Mouse (Mus musculus): Measurements from ENCODE around the gene Plagl1.

Gene Plagl1

DNA sequence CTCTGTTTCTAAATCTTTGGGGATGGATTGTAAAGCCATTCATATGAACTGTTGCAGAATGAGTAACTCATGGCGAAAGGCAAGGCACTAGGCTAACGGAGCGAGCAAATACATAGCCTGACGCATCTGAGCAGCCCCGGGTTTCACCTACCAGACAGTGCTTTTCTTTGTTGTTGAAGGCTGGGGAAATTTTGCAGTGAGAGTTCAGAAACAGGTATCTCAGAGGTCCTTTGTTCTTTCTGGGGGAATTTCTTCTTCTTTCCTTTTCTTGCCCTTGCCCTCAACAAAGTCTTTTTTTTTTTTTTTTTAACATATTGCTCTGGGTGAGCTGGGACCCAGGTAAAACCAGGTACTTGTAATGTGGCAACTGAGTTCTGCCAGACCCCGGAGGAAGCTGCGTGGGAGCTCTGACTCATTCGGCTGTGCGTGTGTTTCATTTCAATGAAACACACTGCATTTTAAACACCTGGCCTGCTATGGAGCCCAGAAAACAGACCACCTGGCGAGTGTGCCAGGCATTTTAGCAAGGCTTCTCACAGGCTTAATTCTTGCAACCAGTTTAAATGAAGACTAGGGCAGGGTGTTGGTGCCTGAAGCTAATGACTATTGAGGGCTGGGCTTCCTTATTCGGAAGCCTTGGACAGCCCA, at the start of gene Plagl1:
Gene Plagl1 (plus strand): TSS at position 484 of the 648 bp plus-strand sequence.
- DNase-seq (ENCODE audit: low read depth, low spot score): no peak

DNA sequence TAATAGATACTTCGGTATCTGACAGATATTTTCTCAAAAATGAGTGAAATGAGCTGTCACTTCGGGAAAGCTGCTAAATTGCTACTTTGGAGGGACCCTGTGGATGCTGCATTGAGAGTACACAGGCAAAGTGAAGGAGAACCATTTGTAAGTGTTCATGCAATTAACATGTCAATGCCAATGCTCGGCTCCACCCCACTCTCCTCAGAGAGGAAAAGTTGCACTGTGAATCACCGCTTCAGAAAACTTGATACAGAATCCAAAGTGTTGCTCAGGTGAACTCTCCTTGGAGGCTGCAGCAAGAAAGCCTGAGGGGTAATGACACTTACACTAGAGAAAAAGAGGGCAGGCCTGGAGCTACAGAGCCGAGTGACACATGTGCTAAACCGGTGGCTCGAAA, 46.3 kb upstream of the Plagl1 start:
- peak; percentile 70 for DNase-seq (ENCODE audit: low read depth, low spot score)

DNA sequence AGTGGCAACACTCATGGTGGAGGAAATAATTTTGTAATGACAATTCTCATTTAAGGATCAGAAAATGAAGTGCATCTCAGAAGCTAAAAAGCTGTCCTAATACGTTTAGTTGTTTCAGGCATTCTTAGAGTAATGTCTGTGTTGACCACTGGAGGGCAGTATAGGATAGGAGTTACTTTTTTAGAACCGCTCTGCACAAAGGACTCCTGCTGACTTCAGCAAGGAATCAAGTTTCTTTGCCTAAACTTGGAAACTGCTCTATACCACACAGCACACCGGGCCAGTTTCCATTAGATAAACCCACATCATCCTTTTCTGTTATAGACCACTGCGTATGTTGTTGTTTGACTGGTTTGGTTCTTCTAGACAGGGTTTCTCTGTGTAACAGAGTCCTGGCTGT, 43.7 kb upstream of the Plagl1 start:
- DNase-seq (ENCODE audit: low read depth, low spot score): peak; percentile 85

DNA sequence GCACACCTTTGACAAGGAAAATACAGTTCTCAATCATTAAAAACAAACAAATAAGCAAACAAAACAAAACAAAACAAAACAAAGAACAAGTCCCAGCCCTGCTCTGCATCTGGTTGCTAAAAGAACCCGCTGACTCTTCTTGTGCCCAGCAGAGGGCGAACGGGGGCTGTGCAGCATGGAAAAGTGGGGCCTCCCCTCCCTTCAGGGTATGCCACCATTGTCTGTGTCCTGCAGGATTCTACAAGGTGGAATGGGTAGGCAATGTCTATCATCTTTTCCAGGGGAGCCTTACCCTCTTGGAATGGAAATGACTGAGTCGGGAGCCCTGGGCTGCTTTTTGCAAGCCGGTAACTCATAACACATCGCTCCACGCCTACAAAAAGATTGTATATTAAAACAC, 41.8 kb upstream of the Plagl1 start:
- DNase-seq (ENCODE audit: low read depth, low spot score): peak; percentile 51

DNA sequence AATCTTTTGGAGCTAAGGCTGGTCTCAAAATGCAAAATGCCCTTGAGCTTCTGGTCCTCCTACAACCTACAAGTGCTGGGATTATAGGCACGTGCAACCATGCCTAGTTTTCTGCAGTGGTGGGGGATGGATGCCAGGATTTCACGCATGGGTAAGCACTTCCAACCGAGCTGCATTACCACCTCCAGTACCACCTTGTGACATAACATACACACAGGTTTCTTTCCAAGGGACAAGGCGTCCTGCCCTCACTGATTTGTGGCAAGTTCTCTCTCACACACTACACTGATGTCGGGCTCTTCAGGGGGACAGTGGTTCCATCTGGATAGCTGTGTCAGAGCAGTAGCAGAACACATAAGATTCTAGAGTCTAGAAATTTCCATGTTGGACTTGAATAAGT, 41.3 kb upstream of the Plagl1 start:
- no peak for DNase-seq (ENCODE audit: low read depth, low spot score)

DNA sequence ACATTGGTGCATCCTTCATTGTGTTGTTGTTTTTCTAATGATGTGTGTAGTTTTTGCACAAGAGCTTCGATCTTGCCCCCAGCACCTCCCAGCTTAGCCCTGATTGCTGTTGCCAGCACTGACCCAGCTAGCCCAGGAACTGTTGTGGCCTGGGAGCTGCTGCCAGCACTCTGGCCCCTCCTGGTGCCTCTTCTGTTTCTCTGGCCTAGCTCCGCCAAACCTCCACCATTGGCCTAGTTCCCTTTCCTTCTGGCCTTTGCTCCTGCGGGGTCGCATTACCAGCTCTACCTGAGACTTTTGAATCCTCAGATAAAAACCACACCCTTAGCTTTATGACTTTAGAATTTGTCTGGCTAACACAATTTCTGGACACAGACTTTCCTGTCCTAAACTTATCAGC, 38.2 kb upstream of the Plagl1 start:
- DNase-seq (ENCODE audit: low read depth, low spot score): no peak

DNA sequence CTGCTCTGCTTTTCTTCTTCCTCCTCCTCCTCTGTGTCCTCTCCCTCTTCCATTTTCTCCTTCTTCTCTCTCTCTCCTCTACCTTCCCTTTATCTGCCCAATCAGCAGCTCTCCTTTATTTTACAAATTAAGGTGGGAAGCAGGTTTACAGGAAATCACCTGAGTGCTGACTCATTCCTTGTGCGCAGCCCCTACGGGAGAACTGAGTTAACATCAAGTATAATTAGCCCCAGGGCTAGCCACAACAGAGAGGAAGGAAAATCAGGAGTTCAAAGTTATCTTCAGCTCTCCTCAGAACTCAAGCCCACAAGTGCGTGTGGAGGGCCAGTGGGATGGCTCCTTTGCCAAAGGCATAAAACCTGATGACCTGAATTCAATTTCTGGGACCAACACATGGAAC, 36.3 kb upstream of the Plagl1 start:
- peak; percentile 31 for DNase-seq (ENCODE audit: low read depth, low spot score)

DNA sequence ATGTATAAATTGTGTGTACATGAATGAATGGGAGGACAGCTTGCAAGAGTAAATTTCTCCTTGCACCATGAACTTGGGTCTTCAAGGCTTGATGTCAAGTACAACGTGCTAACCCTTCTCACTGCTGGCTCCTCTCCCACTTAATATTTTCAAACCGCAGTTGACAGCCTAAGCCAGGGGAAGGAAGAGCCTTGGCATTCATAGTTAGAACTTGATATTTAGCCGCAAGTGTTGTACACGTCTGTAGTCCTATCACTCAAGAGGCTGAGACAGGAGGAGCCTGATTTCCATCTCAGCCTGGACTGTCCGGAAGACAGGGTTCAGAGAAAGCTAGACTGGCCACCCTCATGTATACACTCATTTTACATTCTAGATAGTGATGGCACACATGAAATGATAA, 32.6 kb upstream of the Plagl1 start:
- no peak for DNase-seq (ENCODE audit: low read depth, low spot score)

DNA sequence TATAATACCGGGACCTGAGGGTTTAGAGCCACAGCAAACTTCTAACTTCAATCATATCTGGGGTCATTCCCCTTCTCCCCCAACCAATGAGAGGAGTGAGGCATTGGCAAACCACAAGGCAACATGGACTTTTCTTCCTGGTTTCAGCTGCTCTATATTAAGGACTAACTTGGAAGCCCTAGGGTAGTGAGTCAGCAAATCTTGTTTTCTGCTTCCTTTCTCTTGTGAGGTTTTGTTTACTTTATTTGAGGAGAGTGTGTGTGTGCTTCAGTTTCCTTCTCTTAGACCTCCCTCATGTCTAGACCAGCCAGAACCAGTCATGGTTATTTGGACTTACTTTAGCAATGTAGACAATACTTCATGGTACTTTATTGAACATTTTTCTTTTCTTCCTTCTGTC, 32.1 kb upstream of the Plagl1 start:
- no peak for DNase-seq (ENCODE audit: low read depth, low spot score)

DNA sequence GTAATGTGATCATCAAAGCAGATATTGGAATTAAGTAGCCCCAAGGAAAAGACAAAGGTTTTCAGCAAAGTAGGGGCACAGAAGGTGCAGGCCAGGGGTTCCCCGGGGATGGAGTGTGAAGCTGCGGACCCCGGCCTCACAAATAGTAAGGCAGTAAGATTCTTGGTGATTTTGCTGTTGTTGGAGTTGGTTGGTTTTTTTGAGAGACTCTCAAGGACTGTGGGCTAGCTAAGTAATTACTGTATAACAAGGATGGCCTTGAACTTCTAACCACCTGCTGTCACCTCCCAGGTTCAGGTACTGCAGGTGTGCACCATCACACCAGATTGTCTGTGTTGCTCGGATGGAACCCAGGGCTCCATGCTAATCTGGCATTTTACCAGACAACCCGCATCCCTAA, 30.9 kb upstream of the Plagl1 start:
- DNase-seq (ENCODE audit: low read depth, low spot score): no peak

DNA sequence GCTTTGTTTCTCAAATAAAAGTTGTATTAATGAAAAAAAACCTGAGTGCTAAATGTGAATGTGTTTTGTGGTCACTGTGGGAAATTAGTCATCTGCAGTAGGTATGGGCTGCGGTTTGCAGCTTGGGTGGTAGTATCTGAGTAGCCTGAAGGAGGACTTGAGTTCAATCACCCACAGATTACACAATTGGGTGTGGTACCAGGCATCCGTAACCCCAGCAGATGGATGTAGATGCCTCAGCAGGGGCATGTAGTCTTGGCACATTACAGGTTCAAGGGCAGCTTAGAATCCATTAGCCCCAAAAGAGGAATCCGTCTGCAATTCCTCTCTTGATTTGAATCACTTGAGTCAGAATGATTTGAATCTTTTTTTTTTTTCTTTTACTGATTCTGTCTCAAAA, 25.0 kb upstream of the Plagl1 start:
- DNase-seq (ENCODE audit: low read depth, low spot score): no peak

DNA sequence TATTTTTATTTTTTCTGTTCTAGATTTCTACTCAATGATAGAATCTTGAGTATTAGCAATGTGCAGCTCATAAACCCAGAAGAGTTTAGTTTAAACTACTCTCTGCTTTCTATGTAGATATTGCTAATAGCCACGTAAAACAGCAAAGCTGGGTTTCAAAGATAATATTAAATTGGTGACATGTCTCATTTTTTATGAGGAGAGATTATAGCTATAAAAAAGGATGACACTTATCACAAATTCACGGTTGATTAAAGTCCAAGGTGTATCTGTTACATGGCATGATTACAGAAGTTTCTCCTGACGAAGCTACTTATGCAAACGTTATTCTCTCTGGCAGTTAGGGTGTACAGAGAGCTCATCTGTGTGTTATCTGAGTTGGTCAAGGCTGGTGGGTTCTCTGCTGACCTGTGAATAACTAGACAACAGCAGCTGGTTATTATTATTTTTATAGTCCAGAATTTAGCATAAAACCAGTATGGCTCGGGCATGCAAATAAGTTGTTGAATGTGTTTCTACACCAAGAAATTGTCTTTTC, 20.6 kb upstream of the Plagl1 start:
- no peak for DNase-seq (ENCODE audit: low read depth, low spot score)

DNA sequence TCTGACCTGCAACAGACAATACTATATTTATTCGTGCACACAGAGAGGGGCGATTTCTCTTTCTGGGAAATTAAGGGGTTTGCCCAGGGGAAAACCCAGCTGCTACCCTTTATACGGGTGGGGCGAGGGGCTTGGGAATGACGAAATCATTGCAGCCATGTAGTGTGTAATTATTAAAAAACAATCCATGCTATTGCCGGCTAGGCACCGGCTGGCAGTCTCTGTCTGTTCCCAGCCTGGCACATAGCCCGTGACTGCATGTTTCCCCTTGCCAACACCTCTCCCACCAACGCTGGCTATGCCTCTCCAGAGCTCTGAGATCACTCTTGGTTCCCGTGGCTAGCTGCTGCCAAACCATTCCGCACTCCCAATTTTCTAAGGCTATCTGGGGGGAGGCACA, 15.6 kb upstream of the Plagl1 start:
- DNase-seq (ENCODE audit: low read depth, low spot score): no peak

DNA sequence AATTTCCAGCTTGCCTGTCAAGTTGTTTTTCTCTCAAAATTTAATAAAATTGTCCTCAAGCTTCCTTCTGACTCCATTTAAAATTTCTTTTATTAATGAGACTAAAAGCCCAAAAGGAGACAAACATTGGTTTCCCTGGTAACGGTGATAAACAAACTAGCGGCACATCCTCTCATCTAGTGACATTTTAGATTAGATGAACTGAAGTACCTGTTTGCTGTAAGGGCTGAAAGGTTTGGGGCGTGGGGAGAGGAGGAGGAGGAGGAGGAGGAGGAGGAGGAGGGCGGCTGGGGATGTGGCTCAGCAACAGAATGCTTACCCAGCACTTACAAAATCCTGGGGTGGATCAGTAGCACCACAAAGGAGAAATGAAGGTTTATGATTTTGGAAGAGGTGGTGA, 12.5 kb upstream of the Plagl1 start:
- DNase-seq (ENCODE audit: low read depth, low spot score): no peak

DNA sequence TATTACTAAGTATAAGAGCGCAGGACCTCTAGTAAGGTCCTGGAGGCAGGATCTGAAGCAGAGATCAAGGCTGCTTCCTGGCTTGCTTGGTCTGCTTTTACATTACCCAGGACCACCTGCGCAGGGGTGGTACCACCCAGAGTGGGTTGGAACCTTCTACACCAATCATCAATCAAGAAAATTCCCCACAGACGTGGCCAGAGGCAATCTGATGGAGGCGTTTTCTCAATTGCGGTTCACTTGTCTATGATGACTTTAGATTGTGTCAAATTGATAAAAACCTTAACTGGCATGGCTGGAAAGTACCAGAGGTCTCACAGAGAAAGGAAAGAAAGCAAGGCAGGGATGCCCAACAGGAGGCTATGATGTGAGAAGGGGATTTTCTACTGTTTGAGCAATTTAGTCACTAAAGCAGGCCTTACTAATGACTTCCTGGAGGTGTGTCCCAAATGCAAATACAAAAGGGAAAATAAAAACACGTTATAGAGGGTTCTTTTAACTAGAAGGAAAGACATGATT, 3.4 kb upstream of the Plagl1 start:
- DNase-seq (ENCODE audit: low read depth, low spot score): no peak

DNA sequence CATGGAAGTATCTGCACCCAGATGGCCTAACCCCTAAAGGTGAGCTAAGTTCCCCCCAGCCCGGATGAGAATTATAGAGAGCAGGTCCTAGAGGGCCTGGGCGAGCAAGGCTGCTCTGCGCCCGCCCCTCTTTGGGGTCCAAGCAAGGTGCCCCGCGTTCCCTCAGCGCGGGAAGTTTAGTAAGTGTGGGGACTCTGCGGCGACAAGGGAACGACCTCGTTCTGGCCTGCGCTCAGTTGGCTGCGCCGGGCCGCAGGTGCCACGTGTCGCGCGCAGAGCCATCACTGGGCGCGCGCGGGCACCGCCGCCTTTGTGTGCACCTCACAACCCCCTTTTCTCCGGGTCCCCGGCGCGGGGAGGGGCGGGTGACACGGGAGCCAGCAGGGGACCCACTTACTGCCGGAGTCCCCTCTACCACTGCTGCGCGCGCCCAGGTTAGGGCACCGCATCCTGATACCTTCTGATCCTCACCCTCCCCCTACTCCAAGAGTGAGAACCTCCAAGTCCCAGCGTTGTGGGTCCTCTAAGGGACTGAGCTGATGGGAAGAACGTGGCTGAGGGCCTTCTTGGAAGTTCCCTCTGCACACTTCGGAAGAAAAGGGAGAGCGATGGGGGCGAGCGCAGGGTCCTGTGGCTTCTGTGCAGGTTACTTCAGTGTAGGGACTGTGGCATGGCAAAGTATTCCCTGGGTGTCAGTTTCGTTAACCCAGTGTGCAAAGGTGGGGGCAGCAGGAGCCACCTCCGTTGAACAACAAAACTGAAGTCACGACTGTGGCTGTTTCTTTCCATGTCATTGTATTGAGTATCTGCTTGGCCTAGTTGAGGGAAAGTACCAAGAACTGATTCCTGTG, 742 bp downstream of the Plagl1 start:
- DNase-seq (ENCODE audit: low read depth, low spot score): peak; percentile 38

DNA sequence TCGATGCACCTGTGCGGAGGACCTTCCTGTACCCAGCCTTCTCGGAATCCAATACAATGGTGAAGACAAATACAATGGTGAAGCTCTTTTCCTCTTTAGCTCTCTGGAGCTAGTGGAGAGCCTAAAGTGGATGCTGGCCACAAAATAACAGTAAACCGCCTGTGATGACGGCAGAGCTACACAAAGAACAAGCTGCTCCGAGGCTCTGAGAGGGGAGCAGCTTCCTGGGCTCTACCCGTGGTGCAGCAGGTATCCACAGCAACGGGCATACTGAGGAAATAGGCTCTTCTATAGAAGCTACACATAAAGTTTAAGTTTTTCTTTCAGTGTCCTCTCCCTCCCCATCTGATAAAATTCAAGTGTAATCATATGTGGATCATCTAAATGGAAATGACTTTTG, 2.1 kb downstream of the Plagl1 start:
- no peak for DNase-seq (ENCODE audit: low read depth, low spot score)

DNA sequence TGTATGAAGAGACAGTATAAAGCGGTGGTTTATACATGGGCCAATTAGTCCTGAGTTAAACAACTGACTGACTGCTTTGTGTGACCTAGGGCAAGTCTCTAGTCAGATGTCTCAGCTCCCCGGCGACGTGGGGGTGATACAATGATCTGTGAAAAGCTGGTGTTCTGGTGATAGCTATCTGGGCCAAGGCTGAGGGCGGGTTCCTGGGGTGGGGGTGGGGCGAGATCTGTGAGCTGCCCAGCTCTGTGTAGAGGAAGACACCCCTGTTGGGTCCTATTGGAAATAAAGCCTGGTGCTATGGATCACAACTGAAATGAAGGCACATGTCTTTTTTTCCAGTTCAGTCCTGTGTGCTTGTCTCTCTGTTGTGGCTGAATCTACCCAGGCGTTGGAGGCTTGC, 3.2 kb downstream of the Plagl1 start:
- no peak for DNase-seq (ENCODE audit: low read depth, low spot score)

DNA sequence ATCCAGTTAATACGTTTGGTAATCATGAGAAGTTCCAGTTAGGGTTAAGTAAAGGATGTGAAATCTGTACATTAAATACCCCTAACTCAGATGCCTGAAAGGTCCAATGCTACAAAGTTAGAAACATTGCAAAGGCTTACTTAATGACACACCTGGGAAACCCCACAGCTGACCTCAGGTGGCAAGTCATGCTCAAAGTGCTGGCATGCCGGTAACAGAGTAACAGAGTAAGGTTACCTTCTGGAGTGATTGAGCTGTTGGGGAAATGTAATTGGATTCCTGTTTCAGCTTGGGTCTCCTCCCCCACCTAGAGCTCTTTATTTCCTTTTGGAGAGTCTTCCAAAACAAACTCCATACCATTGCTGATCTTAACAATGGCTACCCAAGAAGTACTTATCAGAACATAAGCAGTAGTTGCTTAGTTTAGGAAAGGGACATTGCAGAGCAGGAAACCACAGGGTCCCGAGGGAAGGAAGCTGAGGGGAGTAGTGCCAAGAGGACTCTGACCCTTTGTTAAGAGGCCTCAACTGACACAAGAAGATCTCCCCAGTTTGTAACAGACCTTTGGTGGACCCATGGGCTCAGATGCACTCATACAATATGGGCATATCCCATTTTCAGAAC, 4.9 kb downstream of the Plagl1 start:
- no peak for DNase-seq (ENCODE audit: low read depth, low spot score)

DNA sequence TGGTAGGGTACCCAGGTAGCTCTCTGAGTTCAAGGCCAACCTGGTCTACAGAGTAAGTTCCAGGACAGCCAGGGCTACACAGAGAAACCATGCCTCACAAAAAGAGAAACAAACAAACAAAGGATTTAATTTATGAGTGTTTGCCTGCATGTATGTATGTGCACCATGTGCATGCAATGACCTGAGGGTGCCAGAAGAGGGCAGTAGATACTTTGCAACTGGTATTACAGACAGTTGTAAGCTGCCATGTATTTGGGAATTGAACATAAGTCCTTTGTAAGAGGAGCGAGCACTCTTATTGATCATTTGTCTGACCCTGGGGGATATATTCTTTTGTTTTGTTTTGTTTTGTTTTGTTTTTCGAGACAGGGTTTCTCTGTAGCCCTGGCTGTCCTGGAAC, 10.7 kb downstream of the Plagl1 start:
- peak; percentile 57 for DNase-seq (ENCODE audit: low read depth, low spot score)

DNA sequence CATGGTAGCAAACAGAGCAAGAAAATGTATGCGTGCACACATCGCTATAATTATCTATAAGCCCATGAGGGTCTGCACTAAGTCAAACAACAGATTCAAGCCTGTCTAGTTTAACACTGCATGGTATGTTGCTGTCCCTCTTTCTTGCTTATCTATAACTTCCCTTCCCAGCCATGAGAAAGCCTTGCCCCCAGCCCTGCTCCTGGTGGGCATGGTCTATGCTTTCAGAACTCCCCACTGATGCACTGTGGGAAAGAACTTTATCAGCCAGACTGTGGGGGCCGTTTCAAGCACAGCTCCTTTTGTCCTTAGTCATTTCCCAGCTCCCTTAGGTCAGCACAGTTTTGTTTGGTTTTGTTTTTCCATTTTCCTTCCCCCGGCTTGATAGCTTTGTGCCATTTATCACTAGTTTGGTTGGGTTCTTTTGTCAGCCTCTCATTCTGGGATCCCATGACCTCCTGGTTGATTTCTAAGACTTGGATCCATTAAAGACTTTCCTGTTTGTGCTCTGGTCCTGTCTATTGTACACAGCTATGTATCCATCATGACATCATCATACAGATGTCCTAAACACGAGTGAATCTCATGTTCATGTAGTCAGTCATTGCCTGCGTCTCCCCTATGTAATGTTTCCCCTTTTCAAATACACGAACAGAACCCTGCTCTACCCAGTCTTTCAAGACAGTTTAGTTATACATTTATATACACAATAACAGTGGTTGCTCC, 16.7 kb downstream of the Plagl1 start:
- DNase-seq (ENCODE audit: low read depth, low spot score): no peak

DNA sequence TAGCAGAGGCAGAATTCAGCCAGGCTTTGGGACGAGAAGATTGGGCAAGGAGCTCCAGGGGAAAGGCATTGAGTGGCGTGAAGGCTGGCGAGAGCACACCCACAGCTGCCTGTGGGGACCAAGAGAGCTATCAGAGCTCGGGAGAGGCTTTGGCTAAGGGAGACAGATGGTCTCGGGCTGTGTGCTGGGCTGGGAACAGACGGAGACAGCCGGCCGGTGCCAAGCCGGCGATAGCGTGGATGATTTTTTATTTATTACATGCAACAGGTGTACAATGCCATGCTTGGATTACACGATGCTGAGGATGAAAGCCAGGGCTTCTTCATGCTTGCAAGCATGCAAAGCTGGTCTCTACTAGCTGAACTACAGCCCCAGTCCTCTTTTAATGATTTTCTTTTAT, 22.2 kb downstream of the Plagl1 start:
- DNase-seq (ENCODE audit: low read depth, low spot score): no peak

Measured in ES-CJ7 (cell line).